In the genomic region with DNA sequence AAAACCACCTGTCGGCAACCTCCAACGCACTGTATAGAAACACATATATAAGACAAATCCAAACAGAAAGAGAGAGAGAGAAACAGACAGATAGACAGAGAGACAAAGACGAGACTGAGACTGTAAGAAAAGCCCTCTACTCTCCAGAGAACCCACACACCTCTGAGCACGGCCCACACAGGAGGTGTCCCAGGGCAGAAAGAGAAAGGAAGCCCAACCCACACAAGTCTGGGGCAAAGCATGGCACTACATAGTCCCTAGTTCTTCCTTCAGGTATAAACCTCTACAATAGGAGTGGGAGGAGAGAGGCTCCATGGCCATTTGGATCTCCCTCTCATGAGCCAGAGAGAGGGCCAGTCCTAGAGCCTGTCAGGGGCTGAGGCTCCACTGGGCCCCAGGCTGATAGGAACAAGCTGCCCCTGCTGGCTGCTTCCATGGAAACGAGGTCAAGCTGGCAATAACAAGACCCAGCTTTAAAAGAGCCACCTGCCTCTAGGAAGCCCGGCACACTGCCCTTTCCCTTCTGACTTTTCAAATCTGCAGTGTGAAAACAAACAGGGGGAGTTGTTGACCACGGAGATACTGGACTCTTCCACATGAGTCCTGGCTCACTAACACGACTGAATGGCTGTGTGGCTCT, we compare ENCODE assay signal across 8 mouse cellular contexts.
DNase-seq lines count a peak whose midpoint lies in the region; ATAC-seq lines count a peak whose summit lies in the region.

No protein-coding gene starts in this region.

- WGBS in forebrain, embryonic 12.5 days = 17% methylated on average over 6 of the region's 8 CpGs
- 28% methylated on average over 7 of the region's 8 CpGs for WGBS in midbrain, embryonic 10.5 days

- ATAC-seq in forebrain, embryonic 12.5 days (ENCODE audit: low FRiP score) = peak; percentile 44; the same call in 1 of the 2 replicates

- intact Hi-C loops in heart, postnatal 25 days (cut with DNase I) = loop anchor here (5.0 kb wide), 1 partner anchor 100 kb away; a partner anchor contains a TSS

- H3K9ac ChIP-seq in forebrain, embryonic 12.5 days = no peak overlapping the region

- H3K27me3 ChIP-seq in forebrain, embryonic 12.5 days = no peaks in the 10 kb centered on the region
- no peaks in the 10 kb centered on the region for H3K27me3 ChIP-seq in midbrain, embryonic 10.5 days (ENCODE audit: low read depth, poor library complexity, severe bottlenecking)

- 0 out of 2 replicates have a peak, but pooled peaks cover 6% of the 10 kb centered on the region for H3K36me3 ChIP-seq in forebrain, embryonic 12.5 days (replicated peaks)
- peaks cover 14% of the 10 kb centered on the region for H3K36me3 ChIP-seq in midbrain, embryonic 10.5 days

- H3K4me2 ChIP-seq in forebrain, embryonic 12.5 days = no peak overlapping the region

- H3K9me3 ChIP-seq in forebrain, embryonic 12.5 days = no peaks in the 10 kb centered on the region
- H3K9me3 ChIP-seq in midbrain, embryonic 10.5 days (replicated peaks) = no peaks in the 10 kb centered on the region

- H3K4me3 ChIP-seq in forebrain, embryonic 12.5 days (replicated peaks) = no peak overlapping the region
- H3K4me3 ChIP-seq in midbrain, embryonic 10.5 days = peak overlapping the region; percentile 28; the same call in 1 of the 2 replicates

- peak; percentile 23 for DNase-seq in urinary bladder, postnatal 25 days (ENCODE audit: low spot score)
- no peak for DNase-seq in urinary bladder, adult 2 months (ENCODE audit: low spot score)
- DNase-seq in heart, postnatal 25 days (ENCODE audit: low spot score) = peak; percentile 70
- DNase-seq in kidney, postnatal 14 days = peak; percentile 81
- peak; percentile 81 for DNase-seq in midbrain, embryonic 10.5 days (ENCODE audit: low spot score)
- peak; percentile 48 for DNase-seq in thymus, postnatal 4 days
- no peak for DNase-seq in T-cell, adult 2 months (ENCODE audit: low spot score)

- H3K27ac ChIP-seq in forebrain, embryonic 12.5 days = no peak overlapping the region
- peak overlapping the region; percentile 69 for H3K27ac ChIP-seq in midbrain, embryonic 10.5 days (replicated peaks)

- H3K4me1 ChIP-seq in forebrain, embryonic 12.5 days = peaks cover 58% of the 10 kb centered on the region
- peaks cover 71% of the 10 kb centered on the region for H3K4me1 ChIP-seq in midbrain, embryonic 10.5 days

Comparison
In these comparisons a context has a peak if more than half of its experiments do, and no peak if none do; other contexts are left out.
1. DNase-seq: peak in urinary bladder, postnatal 25 days (single experiment), heart, postnatal 25 days (single experiment), kidney, postnatal 14 days (single experiment), midbrain, embryonic 10.5 days (single experiment) and thymus, postnatal 4 days (single experiment); none in urinary bladder, adult 2 months (single experiment) and T-cell, adult 2 months (single experiment).